Mouse (Mus musculus): ENCODE results near the gene Tob1. TPM values are rescaled to one million over a fixed set of nuclear protein-coding genes. Genes with fewer than 3 reads are reported as not detected.

Tob1 gene
- polyA plus RNA-seq, 1 experiment from 2014 or later = 45.8 TPM

DNA sequence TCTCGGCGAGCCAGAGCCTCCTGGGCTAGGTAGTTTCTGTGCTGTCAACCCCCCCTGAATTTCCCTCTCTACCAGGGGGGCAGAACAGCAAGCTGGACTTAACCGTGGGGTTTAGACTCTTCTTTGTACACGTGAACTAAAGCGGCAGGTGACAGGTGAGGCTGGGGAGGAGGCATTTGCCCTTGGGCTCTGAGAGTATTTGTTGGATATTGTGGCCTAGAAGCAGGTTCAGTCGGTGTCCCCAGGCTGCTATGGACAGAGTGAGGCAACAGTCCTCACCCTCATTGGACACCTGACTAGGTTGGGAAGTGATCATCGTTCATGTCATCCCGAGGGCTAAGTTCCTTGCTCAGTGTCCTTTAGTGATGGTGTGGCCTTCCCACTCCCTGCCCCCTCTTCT lies 23.6 kb downstream of the Tob1 start:
- Histone ChIP-seq H3K36me3 (no peaks in the 10 kb centered on the region), H3K4me2 (replicated peaks) (no peak overlapping the region), H3K4me3 (no peak overlapping the region), H3K4me1 (peaks cover 7% of the 10 kb centered on the region), H3K9ac (replicated peaks) (no peak overlapping the region), H3K27me3 (no peaks in the 10 kb centered on the region), H3K9me3 (no peaks in the 10 kb centered on the region), H3K27ac (replicated peaks) (no peak overlapping the region)
- 91% methylated on average over 8 of the region's 8 CpGs for WGBS
- no peak for ATAC-seq (replicated peaks)

DNA sequence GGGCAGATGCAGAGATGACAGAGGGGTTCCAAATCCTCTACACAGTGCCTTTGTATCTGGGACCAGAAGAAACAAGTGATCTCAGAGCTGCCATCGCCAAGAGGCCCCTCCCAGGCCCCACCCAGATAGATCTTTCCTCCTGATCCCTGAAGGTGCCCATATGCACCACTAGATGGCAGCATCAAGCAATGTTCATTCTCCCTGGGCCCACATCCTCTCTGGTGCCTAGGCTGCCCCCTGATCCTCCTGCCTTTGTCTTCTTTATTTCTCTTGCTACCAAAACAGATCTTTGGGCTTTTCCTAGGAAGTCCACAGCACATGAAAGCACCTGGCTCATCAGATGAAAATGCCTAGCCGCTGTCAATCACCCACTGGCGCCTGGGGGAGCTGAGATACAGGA lies 24.8 kb downstream of the Tob1 start:
- Histone ChIP-seq H3K36me3 (no peaks in the 10 kb centered on the region), H3K9ac (replicated peaks) (0 out of 2 replicates have a peak overlapping the region, but pooled peaks have one; percentile 28), H3K27me3 (no peaks in the 10 kb centered on the region), H3K4me3 (no peak overlapping the region), H3K9me3 (no peaks in the 10 kb centered on the region), H3K27ac (replicated peaks) (peak overlapping the region; percentile 69), H3K4me1 (peaks cover 7% of the 10 kb centered on the region), H3K4me2 (replicated peaks) (no peak overlapping the region)
- 23% methylated on average over 3 of the region's 3 CpGs for WGBS
- ATAC-seq (replicated peaks) = peak; percentile 92

DNA sequence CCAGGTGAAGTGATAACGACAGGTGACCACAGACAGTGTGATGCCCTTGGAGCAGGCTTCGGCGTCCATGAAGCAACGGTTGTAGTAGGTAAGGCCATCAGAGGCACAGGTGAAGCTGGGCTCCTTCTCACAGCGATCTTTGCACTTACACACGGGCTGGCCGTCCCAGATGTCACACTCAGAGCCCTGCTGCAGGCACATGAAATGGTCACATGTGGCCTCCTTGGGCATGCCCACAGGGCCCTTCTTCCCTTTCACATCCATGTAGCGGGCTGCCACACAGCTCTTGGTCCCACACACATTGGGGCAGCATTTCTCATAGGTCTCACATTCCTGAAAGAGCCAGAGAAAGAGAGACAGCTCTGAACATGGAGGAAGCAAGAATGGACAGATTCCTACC lies 27.5 kb downstream of the Tob1 start:
- Histone ChIP-seq H3K9ac (replicated peaks) (no peak overlapping the region), H3K36me3 (no peaks in the 10 kb centered on the region), H3K9me3 (no peaks in the 10 kb centered on the region), H3K27me3 (no peaks in the 10 kb centered on the region), H3K4me2 (replicated peaks) (no peak overlapping the region), H3K4me1 (peaks cover 25% of the 10 kb centered on the region), H3K4me3 (no peak overlapping the region), H3K27ac (replicated peaks) (no peak overlapping the region)
- WGBS = 96% methylated on average over 8 of the region's 8 CpGs
- no peak for ATAC-seq (replicated peaks)

DNA sequence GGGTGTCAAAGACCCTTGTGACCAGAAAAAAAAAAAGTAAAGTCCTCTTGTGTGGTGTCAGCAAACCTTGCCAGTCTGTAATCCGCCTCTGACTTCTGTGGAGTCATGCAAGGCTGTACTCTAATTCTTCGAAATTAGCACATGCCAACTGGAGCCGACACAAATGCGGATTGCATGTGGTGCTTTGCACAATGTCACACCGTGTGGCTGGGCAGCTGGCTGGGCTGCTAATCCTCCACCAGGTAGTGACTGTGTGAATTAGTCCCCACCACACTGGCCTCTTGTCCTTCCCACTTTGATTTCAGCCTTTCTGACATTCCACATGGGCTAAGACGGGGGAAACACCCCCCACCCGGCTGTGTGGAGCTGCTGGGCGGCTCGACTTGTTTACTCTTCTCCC lies 28.5 kb downstream of the Tob1 start:
- H3K9me3 ChIP-seq = no peaks in the 10 kb centered on the region
- H3K4me1 ChIP-seq = peaks cover 25% of the 10 kb centered on the region
- 24% methylated on average over 9 of the region's 9 CpGs for WGBS
- no peaks in the 10 kb centered on the region for H3K36me3 ChIP-seq
- no peak overlapping the region for H3K9ac ChIP-seq (replicated peaks)
- ATAC-seq (replicated peaks) = no peak
- no peaks in the 10 kb centered on the region for H3K27me3 ChIP-seq
- no peak overlapping the region for H3K4me2 ChIP-seq (replicated peaks)
- H3K4me3 ChIP-seq = no peak overlapping the region
- H3K27ac ChIP-seq (replicated peaks) = no peak overlapping the region

DNA sequence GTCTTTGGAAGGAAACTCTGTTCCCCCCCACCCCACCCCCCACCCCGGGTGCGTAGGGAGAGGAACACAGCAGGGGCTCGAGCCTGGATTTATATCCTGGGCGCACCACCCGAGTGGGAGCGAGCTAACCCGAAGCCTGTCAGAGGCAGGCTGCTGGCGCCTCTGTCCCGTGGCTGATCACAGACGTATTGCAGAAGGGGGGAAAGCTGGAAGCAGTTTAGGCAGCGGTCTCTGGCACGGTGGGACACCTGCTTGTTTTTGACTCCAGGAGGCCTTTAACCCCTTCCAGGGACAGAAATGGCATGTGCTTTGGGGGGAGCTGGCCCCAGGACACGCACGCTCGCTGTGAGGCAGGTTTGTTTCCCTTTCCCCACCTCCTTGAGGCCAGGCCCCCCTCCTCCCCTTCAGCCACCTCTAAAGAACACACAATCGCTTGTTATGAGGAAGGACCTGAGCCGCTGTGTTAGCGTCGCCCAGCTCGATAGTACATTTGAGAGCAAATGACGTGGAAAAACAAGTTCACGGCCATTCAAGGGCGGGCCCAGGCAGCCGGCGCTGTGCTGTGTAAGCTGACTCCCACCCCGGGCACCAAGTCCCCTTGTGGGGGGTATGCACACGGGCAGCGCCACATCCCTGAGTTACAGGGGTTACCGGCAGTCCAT lies 31.6 kb downstream of the Tob1 start:
- no peaks in the 10 kb centered on the region for H3K9me3 ChIP-seq
- whole genome bisulfite sequencing = 3% methylated on average over 29 of the region's 29 CpGs
- H3K27ac ChIP-seq (replicated peaks) = no peak overlapping the region
- peak overlapping the region; percentile 36 for H3K9ac ChIP-seq (replicated peaks)
- no peaks in the 10 kb centered on the region for H3K27me3 ChIP-seq
- H3K36me3 ChIP-seq = no peaks in the 10 kb centered on the region
- peaks cover 29% of the 10 kb centered on the region for H3K4me1 ChIP-seq
- ATAC-seq (replicated peaks) = peak; percentile 26; the same call in 1 of the 2 replicates
- H3K4me3 ChIP-seq = peak overlapping the region; percentile 19; the same call in 1 of the 2 replicates
- peak overlapping the region; percentile 46 for H3K4me2 ChIP-seq (replicated peaks)

DNA sequence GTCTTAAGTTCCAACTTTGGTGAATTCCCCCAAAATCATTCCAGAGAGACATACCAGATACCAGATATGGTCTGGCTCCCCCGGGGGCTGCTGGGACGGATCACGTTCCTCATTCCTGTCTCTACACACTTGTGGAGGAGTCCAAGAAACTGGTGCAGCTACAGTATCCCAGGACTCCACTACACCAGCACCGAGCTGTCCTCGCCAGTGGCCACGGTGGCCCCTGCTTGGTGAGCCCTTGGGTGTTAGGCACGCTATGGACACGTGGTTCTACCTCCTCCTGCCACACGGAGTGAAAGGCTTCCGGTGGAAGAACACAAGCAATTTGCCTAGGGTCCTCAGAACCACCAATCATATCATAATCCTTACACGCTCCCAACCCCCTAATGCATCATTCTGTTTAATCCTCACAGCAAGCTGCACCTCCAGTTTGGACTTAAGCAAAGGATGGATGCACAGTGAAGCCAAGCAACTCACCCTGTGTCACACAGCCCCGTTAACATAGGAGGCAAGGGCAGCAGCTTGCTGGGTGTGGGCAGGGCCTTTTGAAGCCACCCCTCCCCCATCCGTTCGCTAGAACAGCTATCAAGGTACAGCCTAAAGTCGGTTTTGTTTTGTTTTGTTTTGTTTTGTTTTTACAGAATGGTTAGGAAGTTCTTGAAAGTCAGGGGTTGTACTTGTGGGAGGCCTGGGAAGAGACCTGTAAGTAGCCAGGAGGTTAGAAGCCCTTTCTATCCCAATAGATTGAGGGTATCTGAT lies 32.3 kb downstream of the Tob1 start:
- H3K4me3 ChIP-seq = no peak overlapping the region
- no peak overlapping the region for H3K27ac ChIP-seq (replicated peaks)

DNA sequence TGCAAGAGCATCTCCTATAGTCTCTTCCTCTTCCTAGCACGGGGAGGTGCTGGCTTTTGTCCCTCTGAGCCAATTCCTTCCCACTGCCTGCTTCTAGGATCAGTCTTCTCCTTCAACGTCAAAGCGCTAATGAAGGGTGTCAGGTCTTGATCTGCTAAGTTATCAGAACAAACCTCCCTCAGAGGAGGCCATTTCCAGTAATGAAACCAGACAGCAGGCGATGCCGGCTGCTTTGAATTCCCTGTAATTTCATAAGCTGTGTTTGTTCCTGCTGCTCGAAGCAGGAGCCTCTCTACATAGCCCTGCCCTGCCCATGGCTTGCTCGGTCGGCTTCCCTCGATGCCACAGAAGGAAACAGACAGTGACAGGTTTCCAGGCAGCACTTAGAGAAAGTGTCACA lies 33.1 kb downstream of the Tob1 start:
- Histone ChIP-seq H3K9me3 (no peaks in the 10 kb centered on the region), H3K36me3 (no peaks in the 10 kb centered on the region), H3K27me3 (no peaks in the 10 kb centered on the region), H3K27ac (replicated peaks) (no peak overlapping the region), H3K4me3 (no peak overlapping the region), H3K4me2 (replicated peaks) (no peak overlapping the region), H3K9ac (replicated peaks) (no peak overlapping the region), H3K4me1 (peaks cover 29% of the 10 kb centered on the region)
- 62% methylated on average over 9 of the region's 9 CpGs for WGBS
- no peak for ATAC-seq (replicated peaks)

More for the DNA sequence above, 32.3 kb downstream of the Tob1 start:
- H3K36me3 ChIP-seq = no peaks in the 10 kb centered on the region
- peak overlapping the region; percentile 46 for H3K4me2 ChIP-seq (replicated peaks)
- WGBS = 41% methylated on average over 15 of the region's 15 CpGs
- H3K4me1 ChIP-seq = peaks cover 29% of the 10 kb centered on the region
- H3K9me3 ChIP-seq = no peaks in the 10 kb centered on the region
- no peak overlapping the region for H3K9ac ChIP-seq (replicated peaks)
- no peak for ATAC-seq (replicated peaks)
- no peaks in the 10 kb centered on the region for H3K27me3 ChIP-seq

DNA sequence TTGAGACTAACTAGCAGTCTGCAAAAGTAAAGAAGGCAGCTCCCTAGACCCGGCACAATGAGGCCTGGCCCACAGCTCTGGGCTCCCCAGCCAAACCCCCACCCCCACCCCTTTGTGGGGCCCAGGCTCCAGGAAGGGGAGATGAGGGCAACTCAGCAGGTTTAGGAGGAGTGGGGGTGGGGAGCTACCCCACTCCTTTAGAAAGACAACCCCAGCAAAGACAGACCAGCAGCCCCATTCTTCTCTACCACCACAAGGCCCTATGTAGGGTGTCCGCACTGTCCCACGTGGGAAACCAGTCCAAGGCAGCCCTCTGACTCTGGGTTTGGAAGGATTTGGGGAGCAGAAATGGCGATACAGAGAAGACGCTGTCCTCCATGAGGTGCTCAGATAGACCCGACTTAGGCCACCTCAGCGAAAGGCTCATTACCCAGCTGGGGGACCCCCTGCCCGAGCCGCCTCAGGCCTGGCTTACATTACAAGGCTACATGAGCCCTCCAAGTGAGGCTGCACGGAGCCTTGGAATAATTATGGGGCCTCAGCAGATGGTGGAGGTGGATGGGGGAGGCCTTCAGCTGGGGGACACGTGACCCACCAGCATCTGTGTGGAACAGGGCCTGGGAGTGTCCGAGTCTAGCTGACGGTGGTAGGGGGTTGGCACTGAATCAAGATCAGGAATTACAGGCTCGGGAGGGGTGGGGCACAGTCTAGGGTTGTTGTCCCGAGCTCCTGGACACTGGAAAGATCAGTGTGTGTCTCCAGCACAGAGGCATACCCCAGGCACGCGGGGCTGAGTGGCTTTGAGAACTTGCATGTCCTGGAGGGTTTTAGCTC lies 34.9 kb downstream of the Tob1 start, which contains the start of gene Wfikkn2:
Wfikkn2 (minus strand) TSS at position 51 of the 834 bp plus-strand sequence.
- Histone ChIP-seq H3K4me2 (replicated peaks) (no peak within 1 kb of the TSS), H3K4me3 (no peak within 1 kb of the TSS), H3K9ac (replicated peaks) (no peak within 1 kb of the TSS), H3K36me3 (no peaks in the 10 kb centered on the region), H3K4me1 (peaks cover 29% of the 10 kb centered on the region), H3K27ac (replicated peaks) (peak within 1 kb of the TSS; percentile 70), H3K27me3 (no peaks in the 10 kb centered on the region), H3K9me3 (no peaks in the 10 kb centered on the region)
- ATAC-seq (replicated peaks) = peak; percentile 84
- WGBS = 35% methylated on average over 17 of the region's 17 CpGs

DNA sequence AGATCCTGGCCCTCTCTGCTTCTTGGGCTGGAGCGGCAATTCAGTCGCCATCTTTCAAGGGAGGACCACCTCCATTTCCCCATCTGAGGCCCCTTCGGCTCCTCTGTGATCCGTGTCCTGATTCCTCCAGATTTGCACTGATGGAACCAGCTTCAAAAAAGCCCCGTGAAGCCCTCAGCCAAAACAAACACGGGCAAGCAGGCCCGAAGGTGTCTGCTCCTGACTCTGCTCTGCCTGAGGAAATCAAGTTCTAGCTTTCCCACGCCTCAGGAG lies 35.5 kb downstream of the Tob1 start:
- WGBS = 65% methylated on average over 8 of the region's 8 CpGs
- Histone ChIP-seq H3K4me1 (peaks cover 29% of the 10 kb centered on the region), H3K27me3 (no peaks in the 10 kb centered on the region), H3K27ac (replicated peaks) (peak overlapping the region; percentile 70), H3K9ac (replicated peaks) (no peak overlapping the region), H3K4me3 (no peak overlapping the region), H3K9me3 (no peaks in the 10 kb centered on the region), H3K4me2 (replicated peaks) (no peak overlapping the region), H3K36me3 (no peaks in the 10 kb centered on the region)
- no peak for ATAC-seq (replicated peaks)

DNA sequence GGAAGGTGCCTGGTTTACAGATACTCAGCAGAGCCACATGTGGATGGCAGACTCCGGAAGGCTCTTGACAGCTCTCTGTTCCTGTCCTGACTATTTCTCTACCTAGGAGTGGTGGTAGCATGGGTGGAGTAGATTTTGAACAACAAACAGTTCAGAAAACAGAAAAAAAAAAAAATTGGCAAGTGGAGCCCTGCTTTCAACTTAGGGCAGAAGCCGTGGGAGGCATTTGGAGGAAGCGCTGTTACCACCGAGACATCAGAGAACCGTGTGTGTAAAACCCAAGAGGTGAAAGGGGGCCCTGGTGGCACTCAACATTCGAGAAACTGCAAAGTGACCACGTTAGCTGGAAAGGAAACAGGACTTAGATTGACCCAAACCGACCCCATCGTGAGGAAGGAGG lies 41.9 kb downstream of the Tob1 start:
- Histone ChIP-seq H3K4me1 (peaks cover 19% of the 10 kb centered on the region), H3K4me2 (replicated peaks) (no peak overlapping the region), H3K9me3 (no peaks in the 10 kb centered on the region), H3K27ac (replicated peaks) (no peak overlapping the region), H3K36me3 (no peaks in the 10 kb centered on the region), H3K27me3 (no peaks in the 10 kb centered on the region), H3K9ac (replicated peaks) (no peak overlapping the region), H3K4me3 (no peak overlapping the region)
- 85% methylated on average over 9 of the region's 9 CpGs for WGBS
- ATAC-seq (replicated peaks) = no peak

DNA sequence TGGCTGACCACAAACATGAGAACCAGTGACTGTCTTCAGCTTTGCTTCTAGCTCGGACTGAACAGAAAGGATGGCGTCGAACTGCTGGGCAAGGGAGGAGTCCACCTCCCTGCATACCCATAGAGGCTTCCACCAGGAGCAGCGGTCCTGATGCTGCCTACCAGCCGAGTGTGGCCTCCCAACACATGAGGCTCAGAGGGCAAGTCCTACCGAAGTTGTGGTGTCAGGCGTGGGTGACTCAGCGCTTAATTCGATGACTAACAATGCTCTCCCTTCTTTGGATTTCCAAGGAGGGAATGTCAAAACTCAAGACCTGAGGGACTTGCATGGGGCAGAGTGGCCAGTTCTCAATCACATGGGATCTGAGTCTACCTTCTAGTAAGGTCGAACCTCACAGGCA lies 42.4 kb downstream of the Tob1 start:
- Histone ChIP-seq H3K36me3 (no peaks in the 10 kb centered on the region), H3K9ac (replicated peaks) (no peak overlapping the region), H3K4me3 (no peak overlapping the region), H3K27me3 (no peaks in the 10 kb centered on the region), H3K27ac (replicated peaks) (no peak overlapping the region), H3K4me2 (replicated peaks) (no peak overlapping the region), H3K9me3 (no peaks in the 10 kb centered on the region), H3K4me1 (peaks cover 24% of the 10 kb centered on the region)
- ATAC-seq (replicated peaks) = no peak
- 90% methylated on average over 10 of the region's 10 CpGs for WGBS

DNA sequence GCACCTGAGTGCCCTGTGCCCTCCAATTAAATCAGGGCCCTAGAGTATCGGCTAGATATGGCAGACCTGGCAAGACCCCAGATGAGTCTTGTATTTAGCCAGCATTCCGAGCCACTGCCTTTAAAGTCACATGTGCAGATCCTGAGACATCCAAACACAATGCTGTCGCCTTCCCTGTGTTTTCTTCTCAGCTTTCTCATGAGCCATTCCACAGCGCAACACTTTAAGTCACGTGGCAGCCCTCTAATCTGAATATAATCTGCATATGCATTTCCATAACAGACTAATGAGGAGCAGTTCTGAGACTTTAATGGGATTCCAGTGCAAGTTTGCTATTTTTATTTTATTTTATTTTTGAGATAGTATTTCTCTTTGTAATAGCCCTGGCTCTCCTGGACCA lies 44.5 kb downstream of the Tob1 start:
- no peaks in the 10 kb centered on the region for H3K27me3 ChIP-seq
- H3K9ac ChIP-seq (replicated peaks) = no peak overlapping the region
- no peaks in the 10 kb centered on the region for H3K9me3 ChIP-seq
- no peaks in the 10 kb centered on the region for H3K36me3 ChIP-seq
- peaks cover 24% of the 10 kb centered on the region for H3K4me1 ChIP-seq
- peak; percentile 48; the same call in 1 of the 2 replicates for ATAC-seq (replicated peaks)
- 0 out of 2 replicates have a peak overlapping the region, but pooled peaks have one; percentile 31 for H3K27ac ChIP-seq (replicated peaks)
- no peak overlapping the region for H3K4me3 ChIP-seq
- no peak overlapping the region for H3K4me2 ChIP-seq (replicated peaks)
- 43% methylated on average over 5 of the region's 5 CpGs for WGBS
